Mouse (Mus musculus) lung, postnatal 25 days (tissue): ENCODE results near the gene Apob.

Source experiments
- DNase-seq: peaks from one replicate; pipeline ENCODE4 v3.0.0; 2022; ENCODE audit warnings: low spot score

The Apob gene

DNA sequence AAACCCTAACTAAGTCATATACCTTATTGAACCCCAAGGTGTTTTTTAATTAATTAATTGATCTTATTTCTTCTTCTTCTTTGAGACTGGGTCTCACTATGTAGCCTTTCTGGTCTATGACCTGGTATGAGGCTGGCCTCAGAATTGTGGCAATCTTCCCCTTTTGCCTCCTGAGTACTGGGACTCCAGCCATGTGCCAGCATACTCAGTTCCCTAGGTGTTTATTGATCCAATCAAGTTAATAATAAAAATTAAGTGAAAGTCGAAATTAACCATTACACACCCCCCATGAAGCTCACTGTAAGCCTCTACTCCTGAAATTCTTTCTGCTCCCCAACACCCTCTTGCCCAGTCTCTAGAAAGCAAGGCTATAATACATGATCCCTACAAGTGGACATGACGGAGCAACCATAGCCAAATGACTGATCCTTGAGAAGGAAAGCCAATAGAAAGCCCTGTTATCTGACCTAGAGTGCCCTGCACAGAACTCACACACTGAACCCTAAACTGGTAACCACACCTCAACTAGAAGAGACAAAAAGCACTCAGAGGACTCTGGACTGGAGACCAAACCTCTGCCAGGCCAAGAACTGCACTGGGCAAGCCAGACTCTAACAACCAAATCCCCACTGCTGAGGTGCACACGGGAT lies 60.8 kb downstream of the Apob start:
- no peak for DNase-seq

DNA sequence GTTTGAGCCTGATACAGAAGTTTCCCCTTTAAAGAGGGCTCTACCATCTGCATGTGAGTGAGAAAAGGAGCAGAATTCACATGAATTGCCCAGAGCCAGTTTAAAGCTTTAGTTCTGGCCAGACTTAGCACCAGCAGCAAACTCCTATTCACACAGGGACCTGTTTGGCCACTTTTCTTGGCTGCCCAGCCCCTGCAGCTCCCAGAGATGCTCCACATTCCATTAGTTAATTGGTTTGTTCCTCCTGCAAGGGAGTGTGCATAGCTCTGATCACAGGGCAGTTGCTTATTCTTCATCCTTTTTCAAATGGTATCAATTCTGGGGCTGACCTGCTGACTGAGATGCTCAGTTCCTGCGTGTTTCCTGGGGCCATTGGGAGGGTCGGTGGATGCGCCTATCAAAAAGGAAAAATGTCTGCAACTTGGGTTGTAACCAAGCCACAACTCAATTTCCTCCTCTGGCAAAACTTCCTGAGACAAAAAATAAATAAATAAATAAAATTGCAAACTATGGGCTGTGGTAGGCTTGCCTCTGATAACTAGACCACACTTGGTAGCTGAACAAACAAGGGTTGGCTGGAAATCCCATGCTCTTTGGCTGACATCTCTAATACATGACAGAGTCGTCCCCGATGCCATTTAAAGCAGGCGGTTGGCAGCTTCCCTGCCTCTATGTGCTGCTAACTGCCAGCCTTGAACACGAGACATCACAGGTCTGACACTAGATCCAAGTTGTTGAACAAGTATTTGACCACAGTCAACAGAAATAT lies 65.4 kb downstream of the Apob start:
- no peak for DNase-seq

DNA sequence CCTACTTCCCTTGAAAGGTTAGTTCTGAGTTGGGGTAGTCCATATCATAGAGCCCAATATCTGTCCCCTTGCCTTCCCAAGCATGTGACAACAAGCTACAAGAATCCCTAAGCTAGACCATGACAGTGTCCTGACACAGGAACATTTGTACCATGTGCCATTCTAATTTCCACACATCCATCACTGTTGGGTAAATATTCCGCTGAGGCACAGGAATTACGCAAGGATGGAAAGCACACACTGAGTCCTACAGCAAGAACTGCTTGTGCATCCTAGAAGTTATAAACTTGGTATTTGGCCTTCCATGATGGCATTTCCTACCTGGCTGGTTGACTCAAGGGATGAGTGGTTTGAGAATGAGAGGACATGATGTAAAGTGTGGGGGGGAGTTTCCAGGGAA lies 69.6 kb downstream of the Apob start:
- no peak for DNase-seq

DNA sequence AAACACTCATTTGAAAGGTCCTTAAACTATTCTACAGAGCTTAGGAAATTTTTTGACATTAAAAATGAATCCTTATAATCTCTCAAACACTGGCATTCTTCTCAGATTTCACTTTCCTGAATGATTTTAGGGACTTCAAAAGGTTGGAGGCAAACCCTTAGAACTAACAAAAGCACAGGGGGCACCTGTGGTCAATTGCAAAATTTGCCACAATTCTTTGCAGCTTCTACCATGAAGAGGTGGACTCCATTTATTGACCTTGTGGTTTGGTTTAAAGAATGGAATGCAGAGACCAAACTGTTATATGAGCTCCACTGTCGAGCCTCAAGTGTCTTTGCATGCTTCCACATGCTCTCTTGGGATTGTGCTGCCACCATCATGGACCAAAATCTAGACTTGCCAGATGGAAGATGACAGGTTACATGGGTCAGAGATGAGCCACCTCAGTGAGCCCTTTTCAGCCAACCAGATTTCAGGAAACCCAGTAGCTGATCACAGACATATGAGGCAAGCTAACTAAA lies 70.4 kb downstream of the Apob start:
- DNase-seq: no peak

DNA sequence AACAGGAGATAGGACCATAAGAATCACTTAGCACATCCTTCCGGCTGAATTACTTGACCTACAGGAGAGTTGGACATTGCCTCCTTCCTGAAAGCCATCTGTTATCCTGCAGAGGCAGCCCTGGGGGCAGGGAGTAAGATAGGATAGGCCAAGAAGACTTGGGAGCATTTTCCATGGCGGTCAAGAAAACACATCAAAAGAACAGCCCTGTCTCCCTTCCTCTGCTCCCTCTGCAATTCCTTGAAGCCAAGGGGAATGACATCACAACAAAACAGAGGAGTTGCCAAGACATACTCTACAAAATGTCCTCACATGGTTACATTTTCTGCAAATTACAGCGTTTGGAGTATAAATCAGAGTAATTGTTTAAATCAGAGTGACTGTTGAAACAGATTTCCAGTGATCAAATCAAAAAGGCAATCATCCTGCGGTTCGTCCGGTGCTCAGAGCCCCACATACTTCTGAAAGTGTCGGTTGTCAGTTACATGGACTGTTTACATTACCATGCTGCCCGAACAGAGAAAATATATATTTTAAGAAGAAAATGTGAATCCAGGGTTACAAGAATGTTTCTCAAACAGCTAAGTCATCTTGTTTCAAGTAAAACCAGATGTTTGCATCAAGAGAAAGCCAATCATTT lies 78.7 kb downstream of the Apob start:
- DNase-seq: no peak

DNA sequence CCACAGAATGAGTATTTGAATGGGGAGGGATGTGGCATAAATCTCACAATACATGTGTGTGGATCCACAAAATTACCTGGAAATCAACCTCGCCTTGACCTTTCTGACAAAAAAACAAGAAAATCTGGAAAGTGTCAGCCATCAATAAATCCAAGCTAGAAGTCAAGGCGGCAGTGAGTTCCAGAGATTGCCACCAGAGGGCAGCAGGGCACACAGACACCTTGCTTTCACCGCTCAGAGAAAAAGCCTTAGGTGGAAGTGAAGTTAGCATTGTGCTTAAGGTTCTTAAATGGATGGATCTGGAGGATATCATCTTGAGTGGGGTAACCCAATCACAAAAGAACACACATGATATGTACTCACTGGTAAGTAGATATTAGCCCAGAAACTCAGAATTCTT lies 82.1 kb downstream of the Apob start:
- DNase-seq: peak; percentile 65

DNA sequence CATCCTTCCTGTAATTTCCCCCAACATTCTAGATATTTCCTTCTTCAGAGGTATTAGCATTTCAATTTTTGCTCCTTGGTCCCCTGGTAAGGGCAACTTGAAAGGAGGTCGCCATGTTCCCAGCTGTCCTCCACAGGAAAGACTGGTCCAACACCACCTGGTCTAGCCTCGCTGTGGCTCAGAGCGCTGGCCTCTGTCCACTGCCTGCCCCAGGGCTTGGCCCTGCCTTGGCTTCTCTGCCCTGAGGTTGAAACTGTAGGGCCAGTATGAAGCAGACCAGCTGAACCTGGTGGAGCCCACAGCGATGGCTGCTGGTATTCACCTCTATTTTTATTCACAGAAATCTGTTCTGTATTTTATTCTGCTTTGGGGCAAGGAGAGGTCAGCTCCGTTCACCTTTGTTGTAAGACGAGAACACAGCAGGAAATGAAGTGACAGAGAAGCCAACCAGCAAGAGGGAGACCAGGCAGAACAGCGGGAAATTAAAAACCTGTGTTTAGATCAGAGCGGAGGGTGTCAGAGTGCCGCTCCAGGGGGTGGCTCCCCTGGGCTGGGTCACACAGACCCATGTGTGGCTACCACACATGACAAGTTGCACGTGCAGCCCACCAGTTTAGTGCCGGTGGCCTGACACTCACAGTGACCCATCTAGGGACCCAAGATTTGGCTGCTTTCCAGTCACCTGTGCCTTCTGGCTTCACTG lies 86.1 kb downstream of the Apob start:
- DNase-seq: no peak
